Mouse (Mus musculus) heart, adult 8-10 months (tissue): Measurements from ENCODE around the gene Banp. TPM values are rescaled to one million over a fixed set of nuclear protein-coding genes. Genes with fewer than 3 reads are reported as not detected.
A peak's percentile ranks its signal among the peaks of the same experiment; 100 is the strongest.

ENCODE experiments used
- DNase-seq: peaks from one replicate; pipeline ENCODE4 v3.0.0; 2022; ENCODE audit warnings: low spot score
- total RNA-seq, 4 experiments: library from RNA; stranded (reverse); gene quantifications; 2 replicates each; pipeline ENCODE4 v1.2.4; 2022

Gene Banp
- total RNA-seq, 4 experiments from 2014 or later: 7.6 to 24.8 (median 17.2) TPM

- DNase-seq: no peak
These were observed 23.3 kb upstream of the Banp start for GRCm38 (mm10) chr8:121926266-121926665.

DNA sequence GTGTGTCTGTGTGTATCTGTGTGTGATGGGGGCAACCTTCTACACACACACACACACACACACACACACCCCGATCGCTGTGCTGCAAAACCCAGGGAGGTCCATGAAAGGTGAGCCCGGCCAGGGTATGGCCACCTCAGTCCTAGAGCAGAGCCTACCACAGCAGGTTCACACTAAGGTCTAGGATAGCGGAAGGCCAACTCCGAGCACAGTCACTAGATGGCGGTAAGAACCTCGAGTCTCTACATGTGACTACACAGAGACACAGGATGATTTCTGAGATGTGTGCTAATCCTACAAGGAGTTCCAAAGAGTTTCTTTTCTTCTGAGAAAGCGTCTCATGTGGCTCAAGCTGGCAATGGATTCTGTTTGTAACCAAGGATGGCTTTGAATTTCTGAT is 22.2 kb upstream of the Banp start:
- no peak for DNase-seq

DNA sequence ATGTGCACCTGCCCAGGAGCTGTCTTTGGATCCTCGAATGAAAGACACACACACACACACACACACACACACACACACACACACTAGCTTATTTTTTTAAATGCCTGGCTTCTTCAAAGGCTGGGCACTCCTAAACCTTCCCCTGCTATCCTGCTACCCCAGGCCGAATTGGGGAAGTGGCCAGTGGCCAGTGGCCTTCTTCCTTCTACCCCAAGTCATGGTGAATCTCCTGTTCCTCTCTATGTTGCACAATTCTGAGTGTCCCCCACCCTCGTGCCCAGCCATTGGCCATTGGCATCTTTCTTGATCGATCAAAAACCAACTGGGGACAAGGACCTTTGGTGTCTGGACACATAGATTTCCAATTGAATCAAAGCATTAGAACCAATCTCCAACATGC is 19.5 kb upstream of the Banp start:
- no peak for DNase-seq

GRCm38 (mm10) chr8:121931571-121931970 is 18.0 kb upstream of the Banp start:
- no peak for DNase-seq

- DNase-seq: peak; percentile 46
These were observed 17.4 kb upstream of the Banp start for GRCm38 (mm10) chr8:121932026-121932667.

GRCm38 (mm10) chr8:121932668-121933520 is 16.7 kb upstream of the Banp start:
- DNase-seq: no peak

DNA sequence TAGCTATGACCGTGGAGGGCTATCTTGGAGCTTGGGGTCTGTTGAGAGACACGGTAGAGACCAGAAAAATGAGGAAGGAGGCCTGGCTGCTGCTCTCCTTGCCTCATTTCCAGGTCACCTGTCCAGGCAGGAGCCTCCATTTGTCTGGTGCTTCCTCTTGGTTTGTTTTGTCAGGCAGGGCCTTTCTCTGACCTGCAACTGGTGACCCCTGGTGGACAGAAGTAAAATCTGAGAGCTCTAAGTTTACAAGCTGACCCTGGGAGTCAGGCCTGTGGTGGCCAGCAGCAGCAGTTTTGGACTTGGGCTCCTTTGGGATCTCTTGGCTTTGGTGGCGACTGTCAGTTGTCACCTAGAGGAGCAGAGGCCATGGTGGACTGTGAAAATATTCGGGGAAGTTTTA is 15.0 kb upstream of the Banp start:
- peak; percentile 53 for DNase-seq

DNA sequence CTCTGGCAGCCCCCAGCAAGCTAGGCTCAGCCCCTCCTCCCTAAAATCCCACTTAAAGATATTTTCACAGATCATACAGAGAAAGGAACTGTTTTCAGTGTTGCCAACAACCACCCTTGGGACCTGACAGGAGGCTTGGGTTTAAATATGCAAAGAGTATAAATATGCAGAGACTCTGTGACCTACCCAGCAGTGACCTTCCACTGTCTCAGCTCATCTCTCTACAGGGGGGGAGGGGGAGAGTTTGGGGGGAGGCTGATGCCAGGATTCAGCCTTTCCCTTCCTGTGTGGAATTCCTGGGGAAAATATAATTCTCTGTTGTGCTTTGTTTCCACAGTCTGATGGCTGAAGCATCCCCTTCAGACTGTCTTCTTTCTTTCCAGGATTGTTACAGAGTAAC is 14.6 kb upstream of the Banp start:
- no peak for DNase-seq

- DNase-seq: no peak
These were observed 13.9 kb upstream of the Banp start for GRCm38 (mm10) chr8:121935341-121936294.

GRCm38 (mm10) chr8:121936391-121936790 is 13.2 kb upstream of the Banp start:
- DNase-seq: no peak

- DNase-seq: no peak
These were observed 10.8 kb upstream of the Banp start for GRCm38 (mm10) chr8:121938732-121939131.

- DNase-seq: peak; percentile 44
These were observed 6.5 kb upstream of the Banp start for GRCm38 (mm10) chr8:121943057-121943540.

DNA sequence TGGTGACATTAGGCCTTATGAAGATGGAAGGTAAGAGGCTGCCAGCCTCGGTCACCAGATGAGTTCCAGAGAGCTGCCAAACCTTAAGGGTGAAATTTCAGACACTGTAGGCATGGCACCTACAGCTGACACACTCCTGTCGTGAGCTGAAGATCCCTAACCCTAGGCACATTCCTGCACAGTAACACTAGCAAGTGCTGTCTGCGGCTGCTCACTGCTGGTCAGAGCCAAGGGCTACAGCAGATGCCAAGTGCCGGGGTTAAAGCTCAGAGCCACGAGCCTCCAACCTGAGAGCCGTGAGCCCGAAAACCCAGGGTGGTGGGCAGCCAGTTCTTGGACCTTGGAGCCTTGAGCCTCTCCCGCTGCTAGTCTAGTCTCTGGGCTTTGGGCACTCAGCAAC is 5.8 kb upstream of the Banp start:
- DNase-seq: no peak

- DNase-seq: no peak
These were observed 4.7 kb upstream of the Banp start, which contains the start of gene Car5a for GRCm38 (mm10) chr8:121944831-121945230. Gene Car5a, minus strand, starts transcription at chr8:121944904.

GRCm38 (mm10) chr8:121946351-121946750 is 3.2 kb upstream of the Banp start:
- no peak for DNase-seq

GRCm38 (mm10) chr8:121947047-121947752 is 2.4 kb upstream of the Banp start:
- DNase-seq: peak; percentile 34

GRCm38 (mm10) chr8:121947753-121948141 is 1.8 kb upstream of the Banp start:
- DNase-seq: peak; percentile 90

- DNase-seq: no peak
These were observed 1.0 kb upstream of the Banp start for GRCm38 (mm10) chr8:121948321-121949145.

DNA sequence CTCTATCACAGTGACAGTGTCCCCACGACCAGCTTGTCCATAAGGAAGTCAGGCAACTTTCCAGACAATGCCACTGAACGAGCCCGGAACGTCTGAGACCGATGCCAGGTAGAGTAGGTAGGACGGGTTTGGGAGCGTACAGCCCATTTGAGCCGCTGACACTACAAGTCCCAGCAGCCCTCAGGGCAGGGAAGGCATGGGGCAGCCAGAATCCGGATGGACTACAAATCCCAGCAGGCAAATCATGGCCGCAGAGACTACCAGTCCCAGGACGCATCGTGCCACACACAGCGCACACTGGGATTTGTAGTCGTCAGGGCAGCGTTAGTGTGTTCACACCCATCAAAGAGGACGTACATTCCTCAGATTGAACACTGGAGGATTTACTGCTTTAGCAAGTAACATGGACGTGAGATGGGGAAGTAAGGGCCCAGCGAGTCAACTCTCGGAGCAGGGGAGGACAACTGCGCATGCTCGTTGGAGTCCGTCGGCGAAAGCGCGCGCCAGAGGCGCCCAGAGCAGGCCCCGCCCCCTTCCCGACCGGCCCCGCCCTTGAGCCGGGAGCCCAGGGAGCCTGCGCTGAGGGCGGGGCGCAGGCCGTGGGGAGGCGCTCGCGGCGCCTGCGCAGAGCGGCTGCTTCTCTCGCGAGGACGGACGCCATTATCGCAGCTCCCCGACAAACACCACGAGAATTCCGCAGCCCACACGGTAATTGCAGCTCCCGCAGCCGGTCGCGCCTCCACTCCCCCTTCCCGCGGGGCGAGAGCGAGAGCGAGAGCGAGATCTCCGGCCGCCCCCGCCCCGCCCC is 595 bp downstream of the Banp start:
- peak; percentile 96 for DNase-seq
